Mouse (Mus musculus) heart, embryonic 14.5 days (tissue): ENCODE results near the gene Gm28729. TPM values are rescaled to one million over a fixed set of nuclear protein-coding genes. Genes with fewer than 3 reads are reported as not detected.
"Not testable (repeated sequence)": the region's sequence is repeated elsewhere in the genome, so short reads cannot be mapped to it uniquely, and the experiment has no call there.

Experiments used
- ATAC-seq: fragments of 200-750 bp; cut with Nextera tagmentation; 2 replicates; pipeline ENCODE4 v1.8.0; 2017; ENCODE audit warnings: low read depth, moderate TSS enrichment; ENCODE audit not compliant: insufficient number of reproducible peaks, insufficient read depth, low FRiP score
- H3K27ac ChIP-seq, 2 experiments: fragments of 200-500 bp in 1 of 2; fragments of 300-500 bp in 1 of 2; sonication (generic) in 1 of 2; replicated peaks in 1 of 2; 2 replicates each; pipeline ENCODE4 v1.5.1; 2012 to 2014; ENCODE audit warnings: low read depth in 2 of 2, low read length in 2 of 2, control low read depth in 1 of 2, mild to moderate bottlenecking in 1 of 2, mixed read lengths in 1 of 2; ENCODE audit not compliant: control insufficient read depth in 1 of 2, insufficient read depth in 1 of 2
- H3K27me3 ChIP-seq: fragments of 300-500 bp; sonication (generic); 2 replicates; pipeline ENCODE4 v1.6.1; 2014; ENCODE audit warnings: mild to moderate bottlenecking, low read length, control low read depth; ENCODE audit not compliant: control insufficient read depth, insufficient read depth
- H3K36me3 ChIP-seq: fragments of 300-500 bp; sonication (generic); 2 replicates; pipeline ENCODE4 v1.6.1; 2014; ENCODE audit warnings: mild to moderate bottlenecking, control low read depth, low read length, mixed read lengths; ENCODE audit not compliant: control insufficient read depth, insufficient read depth
- H3K4me1 ChIP-seq, 2 experiments: fragments of 200-500 bp in 1 of 2; fragments of 300-500 bp in 1 of 2; sonication (generic) in 1 of 2; 2 replicates each; pipeline ENCODE4 v1.6.1; 2012 to 2014; ENCODE audit warnings: low read length in 2 of 2, control low read depth in 1 of 2, mixed read lengths in 1 of 2; ENCODE audit not compliant: control insufficient read depth in 2 of 2, insufficient read depth in 2 of 2
- H3K4me2 ChIP-seq: fragments of 300-500 bp; sonication (generic); 2 replicates; pipeline ENCODE4 v1.6.1; 2014; ENCODE audit warnings: mild to moderate bottlenecking, low read length
- H3K4me3 ChIP-seq, 2 experiments: fragments of 200-500 bp in 1 of 2; fragments of 300-500 bp in 1 of 2; sonication (generic) in 1 of 2; 2 replicates each; pipeline ENCODE4 v1.5.1; 2012 to 2014; ENCODE audit warnings: low read length in 2 of 2, mild to moderate bottlenecking in 2 of 2, control low read depth in 1 of 2, low read depth in 1 of 2, moderate library complexity in 1 of 2; ENCODE audit not compliant: control insufficient read depth in 1 of 2, insufficient read depth in 1 of 2
- H3K9ac ChIP-seq: fragments of 300-500 bp; sonication (generic); 2 replicates; pipeline ENCODE4 v1.6.1; 2014; ENCODE audit warnings: mild to moderate bottlenecking, low read length
- H3K9me3 ChIP-seq: fragments of 300-500 bp; sonication (generic); 2 replicates; pipeline ENCODE4 v1.6.1; 2016; ENCODE audit warnings: low read length, control low read depth; ENCODE audit not compliant: control insufficient read depth
- WGBS: fragments of 180-500 bp; shearing (Covaris S2); extraction: QIAGEN DNeasy Blood & Tissue Kit; methylation state at CpG from one replicate; pipeline ENCODE4 v1.1.7; 2014; 5-methylcytosine and 5-hydroxymethylcytosine counted together
- polyA plus RNA-seq: library from polyadenylated mRNA; unstranded; fragments of >200 nt; fragmentation: Nextera tagmentation; extraction: Ambion mirVana; gene quantifications from 2 replicates; pipeline ENCODE4 v1.2.1, GENCODE M21; 2014

Gm28729 gene
- polyA plus RNA-seq, 1 experiment from 2014 or later = not detected

DNA sequence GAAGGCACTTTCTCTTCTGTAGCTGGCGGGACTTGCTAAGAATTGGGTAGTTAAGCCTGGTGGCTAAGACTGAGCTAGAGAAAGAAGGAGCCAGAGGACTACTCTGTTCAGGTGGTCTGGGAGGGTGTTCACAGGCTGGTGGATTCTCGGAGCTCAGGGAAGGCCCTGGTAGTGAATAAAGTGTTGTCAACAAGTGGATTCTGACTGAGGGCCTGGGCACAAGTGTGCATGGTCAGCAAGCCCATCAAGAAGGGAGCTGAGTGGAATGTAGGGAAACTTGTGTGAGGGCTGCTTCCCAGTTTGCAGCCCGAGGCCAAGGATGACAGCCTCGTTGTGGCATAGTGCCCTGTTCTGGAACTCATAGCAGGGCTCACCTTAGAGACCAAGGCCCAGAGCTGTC is 9.2 kb upstream of the Gm28729 start:
- Histone ChIP-seq H3K9me3 (no peaks in the 10 kb centered on the region), H3K27me3 (no peaks in the 10 kb centered on the region), H3K36me3 (no peaks in the 10 kb centered on the region), H3K27ac (no peak overlapping the region), H3K4me3 (no peak overlapping the region), H3K9ac (no peak overlapping the region), H3K4me1 (peaks cover 6 to 12% of the 10 kb centered on the region in 2 experiments), H3K4me2 (no peak overlapping the region)
- WGBS = 90% methylated on average over 4 of the region's 4 CpGs
- ATAC-seq = no peak

DNA sequence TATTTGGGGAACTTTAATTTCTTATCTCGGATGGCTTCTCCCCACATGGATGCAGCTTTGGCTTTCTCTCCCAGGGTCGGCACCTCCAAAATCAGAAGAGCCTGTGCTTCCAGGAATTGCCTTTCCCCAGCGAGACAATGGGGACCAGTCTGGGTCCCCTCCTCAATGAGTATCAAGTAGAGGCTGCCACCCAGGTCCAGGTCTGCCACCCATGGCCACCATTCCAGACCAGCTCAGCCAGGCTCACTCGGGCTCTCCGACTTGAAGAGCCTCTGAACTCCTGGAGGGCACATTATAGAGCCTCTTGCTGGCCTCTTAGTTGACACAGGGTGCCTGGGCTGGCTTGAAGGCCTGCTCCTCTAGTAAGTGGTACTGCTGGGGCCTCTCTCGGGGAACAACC is 8.4 kb upstream of the Gm28729 start:
- no peak overlapping the region for H3K4me2 ChIP-seq
- no peak overlapping the region for H3K9ac ChIP-seq
- H3K27ac ChIP-seq = no peak overlapping the region
- H3K4me1 ChIP-seq = peaks cover 4 to 12% of the 10 kb centered on the region in 2 experiments
- no peak for ATAC-seq
- H3K9me3 ChIP-seq = no peaks in the 10 kb centered on the region
- no peaks in the 10 kb centered on the region for H3K36me3 ChIP-seq
- no peaks in the 10 kb centered on the region for H3K27me3 ChIP-seq
- 76% methylated on average over 6 of the region's 6 CpGs for WGBS
- no peak overlapping the region for H3K4me3 ChIP-seq

DNA sequence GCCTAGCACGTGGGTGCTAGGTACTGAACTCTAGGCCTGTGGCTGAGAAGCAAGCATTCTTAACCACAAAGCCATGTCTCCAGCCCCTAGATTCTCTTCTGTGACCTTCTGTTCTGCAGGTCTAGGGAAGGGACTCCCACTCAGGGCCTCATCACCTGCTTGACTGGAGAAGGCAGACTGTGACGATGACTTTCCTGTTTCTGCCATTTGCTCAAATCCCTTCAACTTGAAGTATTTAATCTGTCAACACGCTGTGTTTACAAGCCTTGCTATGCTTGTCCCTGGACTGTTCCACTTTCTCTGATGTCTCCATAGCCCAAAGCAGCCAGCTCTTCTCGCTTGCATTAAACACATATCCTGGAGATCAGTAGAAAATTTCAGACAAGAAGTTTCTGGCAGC is 7.5 kb upstream of the Gm28729 start:
- no peak overlapping the region for H3K4me2 ChIP-seq
- H3K9me3 ChIP-seq = no peaks in the 10 kb centered on the region
- peaks cover 4 to 12% of the 10 kb centered on the region in 2 experiments for H3K4me1 ChIP-seq
- no peak overlapping the region for H3K27ac ChIP-seq
- no peak overlapping the region for H3K9ac ChIP-seq
- H3K36me3 ChIP-seq = no peaks in the 10 kb centered on the region
- H3K27me3 ChIP-seq = no peaks in the 10 kb centered on the region
- H3K4me3 ChIP-seq = no peak overlapping the region
- 64% methylated on average over 4 of the region's 4 CpGs for WGBS
- ATAC-seq = no peak

DNA sequence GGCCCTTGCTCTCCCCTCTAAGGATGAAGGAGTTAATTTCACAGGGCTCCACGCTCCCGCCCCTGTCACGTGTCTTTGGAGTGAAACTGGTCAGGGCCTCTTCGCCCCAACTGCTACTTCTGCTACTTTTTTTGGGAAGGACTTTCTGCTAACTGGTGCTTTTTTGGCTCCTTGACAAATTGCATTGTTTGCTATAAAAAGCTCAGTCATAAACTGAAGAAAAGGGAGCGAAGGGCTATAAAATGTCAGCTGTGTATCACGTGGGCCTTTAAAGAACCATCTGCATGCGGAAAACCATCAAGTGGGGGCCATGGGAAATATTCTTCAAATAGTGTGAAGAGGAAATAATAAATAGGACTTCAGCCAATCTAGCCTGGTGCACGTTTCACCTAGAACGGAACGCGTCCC is 5.6 kb upstream of the Gm28729 start:
- ATAC-seq = no peak
- Histone ChIP-seq H3K36me3 (no peaks in the 10 kb centered on the region), H3K4me2 (no peak overlapping the region), H3K27me3 (no peaks in the 10 kb centered on the region), H3K4me3 (no peak overlapping the region), H3K27ac (no peak overlapping the region), H3K9me3 (no peaks in the 10 kb centered on the region), H3K4me1 (no peaks in the 10 kb centered on the region; a peak in 2 of 4 replicates), H3K9ac (no peak overlapping the region)
- 72% methylated on average over 11 of the region's 11 CpGs for WGBS

DNA sequence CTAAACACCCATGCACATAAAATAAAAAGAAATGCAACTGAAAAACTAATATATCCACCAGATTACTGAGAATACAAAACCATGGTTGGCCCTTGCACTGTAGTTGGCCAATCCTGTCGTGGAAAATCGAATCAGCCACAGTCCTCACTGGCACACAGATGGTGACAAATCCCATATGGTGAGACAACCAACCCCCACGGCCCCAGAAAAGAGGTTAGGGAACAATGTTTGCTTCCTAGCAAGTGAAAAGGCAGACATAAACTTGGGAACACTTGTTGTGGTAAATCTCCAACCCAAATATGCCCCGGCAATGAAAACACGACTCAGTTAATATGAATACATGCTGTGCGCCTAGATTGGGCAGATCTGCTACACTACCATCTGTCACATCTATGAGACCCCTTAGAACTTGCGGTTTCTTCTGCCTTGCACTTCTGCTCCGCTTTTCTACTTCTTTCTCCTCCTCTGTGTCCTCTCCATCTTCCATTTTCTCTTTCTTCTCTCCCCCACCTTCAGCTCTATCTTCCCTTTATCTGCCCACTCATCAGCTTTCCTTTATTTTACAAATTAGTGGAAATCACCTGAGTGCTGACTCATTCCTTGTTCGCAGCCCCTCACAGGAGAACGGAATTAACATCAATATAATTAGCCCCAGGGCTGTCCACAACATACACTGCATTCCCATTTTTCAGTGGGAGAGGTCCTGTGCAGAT is 5.1 kb upstream of the Gm28729 start:
- Histone ChIP-seq H3K4me3 (no peak overlapping the region), H3K36me3 (no peaks in the 10 kb centered on the region), H3K4me1 (peaks cover 0 to 2% of the 10 kb centered on the region in 2 experiments; a peak in 3 of 4 replicates), H3K9me3 (no peaks in the 10 kb centered on the region), H3K27me3 (no peaks in the 10 kb centered on the region), H3K4me2 (no peak overlapping the region), H3K27ac (no peak overlapping the region), H3K9ac (no peak overlapping the region)
- ATAC-seq = no peak
- WGBS = 71% methylated on average over 10 of the region's 10 CpGs

DNA sequence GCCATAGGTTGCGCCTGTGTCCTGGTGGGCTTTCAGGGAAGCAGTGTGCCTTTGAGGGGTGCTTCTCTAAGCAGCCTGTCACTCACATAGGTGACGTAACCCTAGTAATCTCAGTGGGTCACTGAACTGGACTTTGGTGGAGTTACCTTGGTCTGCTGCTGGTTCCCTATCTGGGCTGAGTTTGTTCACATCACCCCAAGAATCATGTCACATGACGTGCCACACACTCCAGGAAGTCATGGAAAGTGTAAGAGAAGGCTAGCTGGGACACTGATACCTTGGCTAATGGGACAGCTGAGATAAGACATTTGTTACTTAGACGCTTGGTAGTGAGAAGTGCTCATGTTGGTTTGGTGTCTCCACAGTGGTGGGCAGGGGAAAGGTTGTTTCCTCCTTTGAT is 947 bp upstream of the Gm28729 start:
- Histone ChIP-seq H3K27me3 (no peaks in the 10 kb centered on the region), H3K4me2 (no peak overlapping the region), H3K9ac (no peak overlapping the region), H3K9me3 (no peaks in the 10 kb centered on the region), H3K4me1 (peaks cover 0 to 4% of the 10 kb centered on the region in 2 experiments; a peak in 3 of 4 replicates), H3K27ac (no peak overlapping the region), H3K36me3 (no peaks in the 10 kb centered on the region), H3K4me3 (no peak overlapping the region)
- no peak for ATAC-seq
- WGBS = 66% methylated on average over 4 of the region's 4 CpGs

DNA sequence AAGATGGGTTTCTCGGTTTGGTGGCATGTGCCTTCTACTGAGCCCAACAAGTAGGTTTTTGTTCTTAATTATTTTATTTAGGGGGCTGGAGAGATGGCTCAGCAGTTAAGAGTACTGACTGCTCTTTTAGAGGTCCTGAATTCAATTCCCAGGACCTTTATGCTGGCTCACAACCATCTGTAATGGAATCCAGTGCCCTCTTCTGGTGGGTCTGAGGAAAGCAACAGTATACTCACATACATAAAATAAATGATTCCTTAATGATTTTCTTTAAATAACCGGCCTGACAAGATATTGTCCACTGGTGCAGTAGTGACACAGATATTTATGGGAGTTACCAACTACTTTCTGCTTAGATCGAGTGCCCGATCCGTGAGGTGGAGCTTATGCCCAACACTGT is 1.9 kb downstream of the Gm28729 start:
- ATAC-seq = no peak
- H3K27ac ChIP-seq = no peak overlapping the region
- peaks cover 0 to 4% of the 10 kb centered on the region in 2 experiments; a peak in 1 of 4 replicates for H3K4me1 ChIP-seq
- H3K36me3 ChIP-seq = no peaks in the 10 kb centered on the region
- H3K4me2 ChIP-seq = no peak overlapping the region
- no peaks in the 10 kb centered on the region for H3K27me3 ChIP-seq
- H3K9me3 ChIP-seq = no peaks in the 10 kb centered on the region
- 85% methylated on average over 5 of the region's 5 CpGs for WGBS
- H3K9ac ChIP-seq = no peak overlapping the region
- H3K4me3 ChIP-seq = no peak overlapping the region

DNA sequence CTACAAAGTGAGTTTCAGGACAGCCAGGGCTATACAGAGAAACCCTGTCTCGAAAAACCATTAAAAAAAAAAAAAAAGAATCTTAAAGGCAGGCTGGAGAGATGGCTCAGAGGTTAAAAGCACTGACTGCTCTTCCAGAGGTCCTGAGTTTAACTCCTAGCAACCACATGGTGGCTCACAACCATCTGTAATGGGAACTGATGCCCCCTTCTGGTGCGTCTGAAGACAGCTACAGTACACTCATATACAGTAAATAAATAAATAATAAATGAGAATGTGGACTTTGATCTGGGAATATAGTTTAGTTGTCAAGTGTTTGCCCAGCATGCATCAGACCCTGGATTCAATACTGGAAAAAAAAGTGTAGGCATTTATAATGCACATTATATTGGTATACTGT is 3.5 kb downstream of the Gm28729 start:
- 81% methylated on average over 2 of the region's 2 CpGs for WGBS
- H3K9me3 ChIP-seq, H3K4me3 ChIP-seq, ATAC-seq, H3K27me3 ChIP-seq, H3K27ac ChIP-seq, H3K9ac ChIP-seq, H3K36me3 ChIP-seq, H3K4me2 ChIP-seq, H3K4me1 ChIP-seq: not testable (repeated sequence)
